Mouse (Mus musculus) liver, embryonic 11.5 days (tissue): ENCODE data around the gene Epo. TPM values are rescaled to one million over a fixed set of nuclear protein-coding genes. Genes with fewer than 3 reads are reported as not detected.

Experiments used
- ATAC-seq: fragments of 200-750 bp; cut with Nextera tagmentation; replicated peaks from 2 replicates; pipeline ENCODE4 v1.8.0; 2017; ENCODE audit warnings: moderate number of reproducible peaks, mild to moderate bottlenecking, moderate TSS enrichment, moderate library complexity; ENCODE audit not compliant: low FRiP score
- DNase-seq: peaks from one replicate; pipeline ENCODE4 v3.0.0-alpha.2; 2017; ENCODE audit warnings: low spot score
- H3K27ac ChIP-seq: fragments of 300-500 bp; sonication (generic); 2 replicates; pipeline ENCODE4 v1.5.1; 2014; ENCODE audit warnings: mild to moderate bottlenecking, low read depth, low read length, control low read depth
- H3K27me3 ChIP-seq: fragments of 300-500 bp; sonication (generic); replicated peaks from 2 replicates; pipeline ENCODE4 v1.6.1; 2014; ENCODE audit warnings: low read length, mixed read lengths; ENCODE audit not compliant: control insufficient read depth, insufficient read depth
- H3K36me3 ChIP-seq: fragments of 300-500 bp; sonication (generic); 2 replicates; pipeline ENCODE4 v1.6.1; 2014; ENCODE audit warnings: mild to moderate bottlenecking, low read length, moderate library complexity, mixed read lengths; ENCODE audit not compliant: control insufficient read depth, insufficient read depth
- H3K4me1 ChIP-seq: fragments of 300-500 bp; sonication (generic); replicated peaks from 2 replicates; pipeline ENCODE4 v1.6.1; 2014; ENCODE audit warnings: low read length, mixed read lengths; ENCODE audit not compliant: control insufficient read depth, insufficient read depth
- H3K4me2 ChIP-seq: fragments of 300-500 bp; sonication (generic); 2 replicates; pipeline ENCODE4 v1.6.1; 2014; ENCODE audit warnings: mild to moderate bottlenecking, control low read depth, moderate library complexity
- H3K4me3 ChIP-seq: fragments of 300-500 bp; sonication (generic); 2 replicates; pipeline ENCODE4 v1.5.1; 2014; ENCODE audit warnings: low read depth, low read length, control low read depth
- H3K9ac ChIP-seq: fragments of 300-500 bp; sonication (generic); 2 replicates; pipeline ENCODE4 v1.6.1; 2014; ENCODE audit warnings: low read depth, low read length, control low read depth
- H3K9me3 ChIP-seq: fragments of 300-500 bp; sonication (generic); 2 replicates; pipeline ENCODE4 v1.6.1; 2016; ENCODE audit warnings: low read length, inconsistent platforms, mixed read lengths; ENCODE audit not compliant: control insufficient read depth
- WGBS: fragments of 180-500 bp; shearing (Covaris S2); extraction: QIAGEN DNeasy Blood & Tissue Kit; methylation state at CpG from one replicate; pipeline ENCODE4 v1.1.7; 2014; 5-methylcytosine and 5-hydroxymethylcytosine counted together
- polyA plus RNA-seq: library from polyadenylated mRNA; unstranded; fragments of >200 nt; fragmentation: Nextera tagmentation; extraction: Ambion mirVana; gene quantifications from 2 replicates; pipeline ENCODE4 v1.2.1, GENCODE M21; 2014

Epo gene
- polyA plus RNA-seq, 1 experiment from 2014 or later: 7.8 TPM

GRCm38 (mm10) chr5:137527413-137527812 lies 5.6 kb downstream of the Epo start:
- H3K4me3 ChIP-seq: no peak overlapping the region
- H3K4me1 ChIP-seq: peaks cover 27% of the 10 kb centered on the region
- H3K36me3 ChIP-seq: peaks cover 60% of the 10 kb centered on the region
- H3K4me2 ChIP-seq: no peak overlapping the region
- no peak overlapping the region for H3K27ac ChIP-seq
- H3K27me3 ChIP-seq: no peaks in the 10 kb centered on the region
- WGBS: 55% methylated on average over 1 of the region's 1 CpGs
- ATAC-seq (no peak), DNase-seq (no peak)
- H3K9ac ChIP-seq: no peak overlapping the region
- H3K9me3 ChIP-seq: no peaks in the 10 kb centered on the region

DNA sequence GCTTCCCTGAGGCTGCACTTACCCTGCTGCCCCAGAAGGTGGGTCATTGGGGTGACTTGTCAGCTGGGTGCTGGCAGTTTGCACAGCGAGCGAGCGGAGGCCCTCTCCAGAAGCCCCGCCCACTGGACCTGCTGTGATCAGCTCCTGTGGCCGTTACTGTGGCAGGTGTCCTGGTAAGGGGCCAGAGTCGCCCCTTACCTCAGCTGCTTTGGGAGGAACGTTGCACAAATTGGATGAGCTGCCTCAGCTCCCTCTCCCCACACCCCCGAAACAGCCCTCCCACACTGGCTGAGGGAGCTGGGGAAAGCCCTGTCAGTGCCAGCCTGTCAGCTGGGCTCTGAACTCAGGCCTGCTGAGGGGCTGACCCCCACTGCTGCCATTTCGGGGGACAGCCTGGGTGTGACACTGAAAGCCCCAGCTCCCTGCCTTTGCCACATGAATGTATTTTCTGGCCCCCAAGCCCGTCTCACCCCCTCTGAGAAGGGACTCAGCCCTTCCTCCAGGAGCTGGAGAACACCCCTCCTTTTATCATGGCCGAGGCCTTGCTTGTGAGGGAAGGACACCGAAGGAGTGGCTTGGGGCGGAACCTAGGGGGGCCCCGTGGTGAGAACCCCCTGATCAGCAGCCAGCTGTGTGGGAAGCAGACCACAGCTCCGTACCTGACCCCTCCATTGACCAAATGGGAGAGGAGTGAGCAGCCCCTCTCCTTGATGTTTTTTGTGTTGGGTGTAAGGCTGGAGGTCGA lies 6.7 kb downstream of the Epo start:
- Histone ChIP-seq H3K36me3 (peaks cover 67% of the 10 kb centered on the region), H3K9me3 (no peaks in the 10 kb centered on the region), H3K4me3 (no peak overlapping the region), H3K27me3 (no peaks in the 10 kb centered on the region), H3K9ac (no peak overlapping the region), H3K27ac (peak overlapping the region; percentile 11; the same call in 1 of the 2 replicates), H3K4me2 (no peak overlapping the region), H3K4me1 (peaks cover 27% of the 10 kb centered on the region)
- WGBS: 49% methylated on average over 16 of the region's 16 CpGs
- ATAC-seq: peak; percentile 59
- peak; percentile 63 for DNase-seq

GRCm38 (mm10) chr5:137525511-137525910 lies 7.5 kb downstream of the Epo start:
- peaks cover 19% of the 10 kb centered on the region for H3K4me1 ChIP-seq
- no peaks in the 10 kb centered on the region for H3K27me3 ChIP-seq
- H3K9ac ChIP-seq: no peak overlapping the region
- no peak for ATAC-seq
- no peaks in the 10 kb centered on the region for H3K9me3 ChIP-seq
- no peak overlapping the region for H3K4me3 ChIP-seq
- 80% methylated on average over 16 of the region's 16 CpGs for WGBS
- DNase-seq: no peak
- H3K36me3 ChIP-seq: peaks cover 74% of the 10 kb centered on the region
- no peak overlapping the region for H3K4me2 ChIP-seq
- H3K27ac ChIP-seq: peak overlapping the region; percentile 37; the same call in 1 of the 2 replicates

GRCm38 (mm10) chr5:137524671-137525070 lies 8.4 kb downstream of the Epo start:
- no peak for ATAC-seq
- H3K27ac ChIP-seq: no peak overlapping the region

DNA sequence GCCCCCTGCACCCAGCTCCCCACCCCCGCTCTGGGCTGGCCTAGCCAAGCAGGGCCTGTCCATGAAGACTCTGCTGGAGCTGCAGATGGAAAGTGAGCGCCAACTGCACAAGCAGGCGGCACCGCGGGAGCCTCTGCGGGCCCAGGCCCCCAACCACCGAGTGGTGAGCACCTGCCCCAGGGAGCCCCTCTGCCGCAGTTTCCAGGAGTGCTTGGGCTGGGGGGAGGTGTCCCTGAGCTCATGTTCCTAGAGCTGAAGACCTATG lies 8.9 kb downstream of the Epo start:
- Histone ChIP-seq H3K9me3 (no peaks in the 10 kb centered on the region), H3K27me3 (no peaks in the 10 kb centered on the region), H3K4me2 (no peak overlapping the region), H3K4me1 (peaks cover 16% of the 10 kb centered on the region), H3K36me3 (peaks cover 76% of the 10 kb centered on the region), H3K9ac (no peak overlapping the region), H3K4me3 (no peak overlapping the region), H3K27ac (no peak overlapping the region)
- no peak for ATAC-seq
- WGBS: 83% methylated on average over 8 of the region's 8 CpGs
- DNase-seq: no peak

More at GRCm38 (mm10) chr5:137524671-137525070, 8.4 kb downstream of the Epo start:
- Histone ChIP-seq H3K36me3 (peaks cover 77% of the 10 kb centered on the region), H3K4me1 (peaks cover 16% of the 10 kb centered on the region), H3K27me3 (no peaks in the 10 kb centered on the region), H3K4me3 (no peak overlapping the region), H3K9me3 (no peaks in the 10 kb centered on the region), H3K9ac (no peak overlapping the region), H3K4me2 (no peak overlapping the region)
- DNase-seq: no peak
- WGBS: 83% methylated on average over 13 of the region's 13 CpGs

GRCm38 (mm10) chr5:137523396-137524250 lies 9.4 kb downstream of the Epo start:
- Histone ChIP-seq H3K4me2 (no peak overlapping the region), H3K4me3 (no peak overlapping the region), H3K27ac (no peak overlapping the region), H3K9me3 (no peaks in the 10 kb centered on the region), H3K4me1 (peaks cover 16% of the 10 kb centered on the region), H3K9ac (no peak overlapping the region), H3K36me3 (peaks cover 74% of the 10 kb centered on the region), H3K27me3 (no peaks in the 10 kb centered on the region)
- DNase-seq (no peak), ATAC-seq (no peak)
- 85% methylated on average over 25 of the region's 25 CpGs for WGBS

GRCm38 (mm10) chr5:137522711-137523110 lies 10.3 kb downstream of the Epo start:
- no peak for DNase-seq
- 84% methylated on average over 11 of the region's 11 CpGs for WGBS
- no peak overlapping the region for H3K9ac ChIP-seq
- no peak overlapping the region for H3K4me3 ChIP-seq
- H3K27ac ChIP-seq: no peak overlapping the region
- peaks cover 69% of the 10 kb centered on the region for H3K36me3 ChIP-seq
- H3K9me3 ChIP-seq: no peaks in the 10 kb centered on the region
- no peak overlapping the region for H3K4me2 ChIP-seq
- peaks cover 14% of the 10 kb centered on the region for H3K4me1 ChIP-seq
- ATAC-seq: no peak
- H3K27me3 ChIP-seq: no peaks in the 10 kb centered on the region

- WGBS: 74% methylated on average over 9 of the region's 9 CpGs
Observed at GRCm38 (mm10) chr5:137521861-137522260, 11.2 kb downstream of the Epo start.

More at GRCm38 (mm10) chr5:137521861-137522260, 11.2 kb downstream of the Epo start:
- no peak for DNase-seq
- no peak for ATAC-seq
- no peak overlapping the region for H3K27ac ChIP-seq
- peaks cover 10% of the 10 kb centered on the region; the same call in 1 of the 2 replicates for H3K4me1 ChIP-seq
- H3K36me3 ChIP-seq: peaks cover 63% of the 10 kb centered on the region
- no peak overlapping the region for H3K9ac ChIP-seq
- H3K9me3 ChIP-seq: no peaks in the 10 kb centered on the region
- no peaks in the 10 kb centered on the region for H3K27me3 ChIP-seq
- no peak overlapping the region for H3K4me2 ChIP-seq
- H3K4me3 ChIP-seq: no peak overlapping the region
